Comparison of ENCODE assay signal across 25 mouse cellular contexts in genomic region chr10:21350531-21351515, GRCm38 (mm10). TPM values are rescaled to one million over a fixed set of nuclear protein-coding genes. Genes with fewer than 3 reads are reported as not detected.
DNase-seq lines count a peak whose midpoint lies in the region; ATAC-seq and TF ChIP-seq lines count a peak whose summit lies in the region.
"Had no signal": no experiment of that assay in that cellular context is flagged by ENCODE, and none has a peak within 500 bp of the region (broad histone marks: within the 10 kb centered on the region; RNA-seq: fewer than 3 reads in every experiment).

No protein-coding gene starts in this region.

- no peak for TF ChIP-seq RAD21 in MEL (IDR thresholded peaks at IDR 0.05; ENCODE audit: low read depth, low read length)

- H3K79me2 ChIP-seq in MEL (ENCODE audit: control insufficient read depth, insufficient read depth, low read length, poor library complexity): no peaks in the 10 kb centered on the region

- no peak for TF ChIP-seq CTCF in MEL (IDR thresholded peaks at IDR 0.05 in 2 of 3, conservative IDR thresholded peaks at IDR 0.05 in 1 of 3; ENCODE audit: control insufficient read depth in 1 of 3, insufficient read depth in 1 of 3, low read depth in 2 of 3, low read length in 3 of 3, poor library complexity in 1 of 3, severe bottlenecking in 1 of 3)
- no peak for TF ChIP-seq CTCF in liver, embryonic 14.5 days (IDR thresholded peaks at IDR 0.05; ENCODE audit: low read depth)

- H3K9me3 ChIP-seq in MEL (replicated peaks; ENCODE audit: insufficient read depth, low read length): no peaks in the 10 kb centered on the region
- no peaks in the 10 kb centered on the region for H3K9me3 ChIP-seq in liver, embryonic 14.5 days (ENCODE audit: control insufficient read depth, low read length)
- H3K9me3 ChIP-seq: embryonic facial prominence, embryonic 15.5 days; forebrain, embryonic 10.5 days had no signal

- 68% methylated on average over 11 of the region's 11 CpGs for WGBS in liver, embryonic 14.5 days (ENCODE audit: insufficient replicate concordance)

- peaks cover 0 to 20% of the 10 kb centered on the region in 2 experiments; a peak in 2 of 4 replicates for H3K36me3 ChIP-seq in MEL (ENCODE audit: control insufficient read depth in 1 of 2, insufficient read depth in 2 of 2, low read length in 2 of 2)
- H3K36me3 ChIP-seq in liver, embryonic 14.5 days (replicated peaks; ENCODE audit: control insufficient read depth, insufficient read depth, low read depth): peaks cover 33% of the 10 kb centered on the region

- H3K27me3 ChIP-seq in MEL (ENCODE audit: control insufficient read depth in 1 of 2, insufficient read depth in 2 of 2, low read length in 2 of 2): no peaks in the 10 kb centered on the region
- H3K27me3 ChIP-seq in liver, embryonic 14.5 days (ENCODE audit: control insufficient read depth, insufficient read depth, low read length): no peaks in the 10 kb centered on the region
- H3K27me3 ChIP-seq: CH12.LX; embryonic facial prominence, embryonic 15.5 days had no signal

- no peak overlapping the region for H3K4me3 ChIP-seq in MEL (ENCODE audit: control insufficient read depth in 1 of 2, insufficient read depth in 1 of 2, low read depth in 2 of 2, low read length in 2 of 2)
- no peak overlapping the region for H3K4me3 ChIP-seq in liver, embryonic 14.5 days (ENCODE audit: insufficient read depth in 1 of 2, low read depth in 2 of 2, low read length in 2 of 2)
- H3K4me3 ChIP-seq: embryonic facial prominence, embryonic 15.5 days; erythroblast, embryonic 14.5 days; forebrain, embryonic 10.5 days; gastrocnemius, adult 2 months had no signal

- DNase-seq in MEL (ENCODE audit: low read depth, low spot score): no peak
- peak; percentile 50 for DNase-seq in c-Kit-positive CD71-positive TER-119-positive erythroid progenitor cells, embryonic 14.5 days (ENCODE audit: low spot score)
- peak in 2 of 3 experiments; percentile 24 to 38 for DNase-seq in liver, embryonic 14.5 days (ENCODE audit: low read depth in 3 of 3, low spot score in 3 of 3)
- no peak for DNase-seq in cerebellum, postnatal 25 days
- DNase-seq: adrenal gland, adult 8-10 months; adrenal gland, postnatal 36 days; cerebellum, adult 2 months; cerebellum, postnatal 10 days; embryo, embryonic 11 days; gastrocnemius, adult 2 months; gastrocnemius, postnatal 25 days; heart, postnatal 10 days had no signal

- H3K4me1 ChIP-seq in MEL (ENCODE audit: control insufficient read depth in 1 of 2, insufficient read depth in 2 of 2, low read length in 2 of 2): peaks cover 0 to 2% of the 10 kb centered on the region in 2 experiments; a peak in 1 of 4 replicates
- peaks cover 20 to 23% of the 10 kb centered on the region in 2 experiments for H3K4me1 ChIP-seq in liver, embryonic 14.5 days (replicated peaks; ENCODE audit: control insufficient read depth in 2 of 2, insufficient read depth in 2 of 2, low read length in 1 of 2)
- H3K4me1 ChIP-seq: embryonic facial prominence, embryonic 15.5 days; forebrain, embryonic 10.5 days had no signal

- H3K27ac ChIP-seq in MEL (ENCODE audit: control insufficient read depth, low read depth, low read length): no peak overlapping the region
- H3K27ac ChIP-seq in liver, embryonic 14.5 days: peak overlapping the region; percentile 10
- H3K27ac ChIP-seq: embryonic facial prominence, embryonic 15.5 days; forebrain, embryonic 10.5 days; gastrocnemius, adult 2 months; hindbrain, embryonic 14.5 days had no signal

- no peak for TF ChIP-seq POLR2A in MEL (IDR thresholded peaks at IDR 0.05; ENCODE audit: control insufficient read depth in 1 of 2, insufficient read depth in 1 of 2, low read depth in 1 of 2, low read length in 2 of 2, poor library complexity in 1 of 2)

- H3K4me2 ChIP-seq in liver, embryonic 14.5 days (ENCODE audit: low read depth): peak overlapping the region; percentile 34
- H3K4me2 ChIP-seq: embryonic facial prominence, embryonic 15.5 days; hindbrain, embryonic 14.5 days had no signal

- no peak overlapping the region for H3K9ac ChIP-seq in MEL (ENCODE audit: control insufficient read depth, low read depth, low read length, poor library complexity, severe bottlenecking)
- peak overlapping the region; percentile 36 for H3K9ac ChIP-seq in liver, embryonic 14.5 days (replicated peaks)
- H3K9ac ChIP-seq: embryonic facial prominence, embryonic 15.5 days; hindbrain, embryonic 14.5 days had no signal

- peak; percentile 66 to 71 for TF ChIP-seq EP300 in MEL (IDR thresholded peaks at IDR 0.05; ENCODE audit: low read depth in 1 of 2, low read length in 2 of 2)
- peak; percentile 57 for TF ChIP-seq EP300 in liver, embryonic 14.5 days (IDR thresholded peaks at IDR 0.05; ENCODE audit: low read depth)

- ATAC-seq in liver, embryonic 14.5 days (ENCODE audit: insufficient read depth): peak; percentile 63; the same call in 1 of the 2 replicates
- 0 out of 2 replicates have a peak, but pooled peaks have one; percentile 21 for ATAC-seq in megakaryocyte-erythroid progenitor cell, adult 5-6 weeks (replicated peaks; ENCODE audit: low FRiP score, low TSS enrichment, poor library complexity, severe bottlenecking)
- ATAC-seq in activated CD4-positive, CD25-positive, alpha-beta regulatory T cell, adult 4 months: no peak
- ATAC-seq: forebrain, embryonic 14.5 days had no signal

TF ChIP-seq in MEL, 35 proteins besides CTCF, POLR2A, EP300 and RAD21:
- TF ChIP-seq MAZ (IDR thresholded peaks at IDR 0.05; ENCODE audit: low read depth, low read length) (no peak), RCOR1 (IDR thresholded peaks at IDR 0.05; ENCODE audit: low read depth, low read length) (peak; percentile 40; the same call in 1 of the 2 replicates), POLR2AphosphoS2 (IDR thresholded peaks at IDR 0.05; ENCODE audit: low read length) (no peak), ZKSCAN1 (IDR thresholded peaks at IDR 0.05; ENCODE audit: low read depth, low read length) (no peak), ELF1 (IDR thresholded peaks at IDR 0.05; ENCODE audit: low read depth, low read length) (no peak), ETS1 (IDR thresholded peaks at IDR 0.05; ENCODE audit: low read depth, low read length) (0 out of 2 replicates have a peak, but pooled peaks have one; percentile 15), ZC3H11A (IDR thresholded peaks at IDR 0.05; ENCODE audit: low read depth, low read length) (no peak), MAX (IDR thresholded peaks at IDR 0.05; ENCODE audit: low read length) (no peak), POLR2AphosphoS5 (IDR thresholded peaks at IDR 0.05; ENCODE audit: borderline replicate concordance, low read depth, low read length) (no peak), TCF12 (IDR thresholded peaks at IDR 0.05; ENCODE audit: low read depth, low read length) (peak; percentile 75), GATA1 (IDR thresholded peaks at IDR 0.05; ENCODE audit: low read depth, low read length) (peak; percentile 58), MAFK (IDR thresholded peaks at IDR 0.05; ENCODE audit: borderline replicate concordance, low read depth, low read length) (no peak), JUND (IDR thresholded peaks at IDR 0.05; ENCODE audit: low read depth, low read length) (no peak), UBTF (IDR thresholded peaks at IDR 0.05; ENCODE audit: borderline replicate concordance, insufficient read depth, low read depth, low read length) (no peak), MXI1 (IDR thresholded peaks at IDR 0.05; ENCODE audit: low read depth, low read length) (no peak), KAT2A (conservative IDR thresholded peaks at IDR 0.05; ENCODE audit: low read depth, low read length) (no peak)

RNA-seq across cellular contexts. Expression of gene Aldh8a1, which starts 26.3 kb away (rescaled TPM):
- total RNA-seq in MEL (2012; rRNA removed): 0.04 and 0.07 TPM in 2 replicates
- under 1 TPM in 1 of 2 experiments, not detected in 1; 0.07 TPM for polyA plus RNA-seq in MEL (2012; ENCODE audit: insufficient read depth in 1 of 2, insufficient read length in 2 of 2, low read depth in 1 of 2, low replicate concordance in 2 of 2, missing spikeins in 1 of 2)
- polyA plus RNA-seq in liver, embryonic 14.5 days (2012; rRNA removed): 7.8 and 11.6 TPM in 2 replicates
- polyA plus RNA-seq in liver, embryonic 14.5 days (2014; fragmentation: Nextera tagmentation; extraction: Ambion mirVana): 21.5 and 23.2 TPM in 2 replicates
- not detected in 2 replicates for total RNA-seq in megakaryocyte-erythroid progenitor cell, adult 5-6 weeks (2014; fragmentation: Nextera tagmentation)
- total RNA-seq in megakaryocyte-erythroid progenitor cell, adult 5-6 weeks (2017): not detected in 2 replicates
- under 1 TPM in 1 of 2 experiments, not detected in 1; 0.29 TPM for polyA plus RNA-seq in activated CD4-positive, CD25-positive, alpha-beta regulatory T cell, adult 4 months (2017; shearing (Covaris generic))
- total RNA-seq: adrenal gland, postnatal 36 days; common myeloid progenitor, adult 5-6 weeks; gastrocnemius, adult 2 months; gastrocnemius, postnatal 25 days; granulocyte monocyte progenitor cell, adult 5-6 weeks; heart, postnatal 10 days; hematopoietic stem cell, adult 5-6 weeks had no signal
- polyA plus RNA-seq: embryonic facial prominence, embryonic 11.5 days; embryonic facial prominence, embryonic 15.5 days; erythroblast, embryonic 14.5 days; forebrain, embryonic 10.5 days; forebrain, embryonic 14.5 days; heart, embryonic 14.5 days; hindbrain, embryonic 14.5 days had no signal

RNA-seq across cellular contexts. Expression of gene Hbs1l, which starts 55.0 kb away (rescaled TPM):
- 115 and 133 TPM in 2 replicates for total RNA-seq in MEL (2012; rRNA removed)
- polyA plus RNA-seq in MEL (2012; ENCODE audit: insufficient read depth in 1 of 2, insufficient read length in 2 of 2, low read depth in 1 of 2, low replicate concordance in 2 of 2, missing spikeins in 1 of 2): 100 to 1,000 TPM in 1 of 2 experiments, not detected in 1; 103 TPM
- 13.5 and 18.0 TPM in 2 replicates for polyA plus RNA-seq in liver, embryonic 14.5 days (2012; rRNA removed)
- polyA plus RNA-seq in liver, embryonic 14.5 days (2014; fragmentation: Nextera tagmentation; extraction: Ambion mirVana): 56.1 and 61.8 TPM in 2 replicates
- total RNA-seq in megakaryocyte-erythroid progenitor cell, adult 5-6 weeks (2014; fragmentation: Nextera tagmentation): 81.6 and 95.5 TPM in 2 replicates
- total RNA-seq in megakaryocyte-erythroid progenitor cell, adult 5-6 weeks (2017): 106 and 108 TPM in 2 replicates
- 100 to 1,000 TPM; 133 to 141 TPM for polyA plus RNA-seq in activated CD4-positive, CD25-positive, alpha-beta regulatory T cell, adult 4 months (2017; shearing (Covaris generic))

Comparison
In these comparisons a context has a peak if more than half of its experiments do, and no peak if none do; other contexts are left out.
1. DNase-seq: peak in c-Kit-positive CD71-positive TER-119-positive erythroid progenitor cells, embryonic 14.5 days (single experiment) and liver, embryonic 14.5 days (2 of 3); none in MEL (single experiment) and cerebellum, postnatal 25 days (0 of 2).
2. RNA of gene Aldh8a1, which starts 26.3 kb away (polyA plus RNA-seq): 7.8 to 23.2 TPM in liver, embryonic 14.5 days; 0.29 TPM in activated CD4-positive, CD25-positive, alpha-beta regulatory T cell, adult 4 months and 0.07 TPM in MEL; every median in the first group is over 4 times any median in the second.